Mouse (Mus musculus): ENCODE measurements at regions not wholly inside any gene's neighbourhood (a gene's known extent, or its start where the extent isn't known, plus 50 kb on each side); places are given as distances from the start of the nearest gene placed in this dataset.

GRCm38 (mm10) chr1:61301041-61302030 is 323.6 kb downstream of the Icos start:
- intact Hi-C loops (cut with DNase I) = loop anchor here (10.0 kb wide), 1 partner anchor 343 kb away; no protein-coding TSS in a partner anchor
- no peak for DNase-seq

- intact Hi-C loops (cut with DNase I) = loop anchor here (10.0 kb wide), 1 partner anchor 342 kb away; no protein-coding TSS in a partner anchor
Measured at GRCm38 (mm10) chr1:61302570-61303071, 324.9 kb downstream of the Icos start.

GRCm38 (mm10) chr1:61306296-61306695 is 328.6 kb downstream of the Icos start:
- intact Hi-C loops (cut with DNase I) = loop anchor here (5.0 to 10.0 kb wide), 2 partner anchors 99 to 339 kb away; no protein-coding TSS in a partner anchor
- no peak for DNase-seq

More at GRCm38 (mm10) chr1:61302570-61303071, 324.9 kb downstream of the Icos start:
- DNase-seq = no peak

- intact Hi-C loops (cut with DNase I) = loop anchor here (5.0 to 10.0 kb wide), 2 partner anchors 102 to 335 kb away; no protein-coding TSS in a partner anchor
- DNase-seq = peak in 1 of 2 experiments; percentile 27
Measured at GRCm38 (mm10) chr1:61309563-61309962, 329.1 kb upstream of the Pard3b start.

GRCm38 (mm10) chr1:61310063-61310760 is 328.4 kb upstream of the Pard3b start:
- DNase-seq = no peak
- intact Hi-C loops (cut with DNase I) = no loop called here

GRCm38 (mm10) chr1:61310761-61311090 is 327.9 kb upstream of the Pard3b start:
- intact Hi-C loops (cut with DNase I) = no loop called here
- no peak for DNase-seq

GRCm38 (mm10) chr1:61313196-61313595 is 325.4 kb upstream of the Pard3b start:
- intact Hi-C loops (cut with DNase I) = no loop called here

GRCm38 (mm10) chr1:61316261-61316660 is 322.4 kb upstream of the Pard3b start:
- no peak for DNase-seq
- intact Hi-C loops (cut with DNase I) = no loop called here

More at GRCm38 (mm10) chr1:61313196-61313595, 325.4 kb upstream of the Pard3b start:
- DNase-seq = no peak

- intact Hi-C loops (cut with DNase I) = no loop called here
- peak in 1 of 2 experiments; percentile 22 for DNase-seq
Measured at GRCm38 (mm10) chr1:61316736-61317135, 321.9 kb upstream of the Pard3b start.

- DNase-seq = no peak
- intact Hi-C loops (cut with DNase I) = no loop called here
Measured at GRCm38 (mm10) chr1:61318042-61318441, 320.6 kb upstream of the Pard3b start.

- DNase-seq = no peak
- intact Hi-C loops (cut with DNase I) = no loop called here
Measured at GRCm38 (mm10) chr1:61321513-61322145, 317.0 kb upstream of the Pard3b start.

GRCm38 (mm10) chr1:61331456-61331855 is 307.2 kb upstream of the Pard3b start:
- DNase-seq = no peak
- intact Hi-C loops (cut with DNase I) = no loop called here

- intact Hi-C loops (cut with DNase I) = no loop called here
- DNase-seq = no peak
Measured at GRCm38 (mm10) chr1:61331906-61332305, 306.7 kb upstream of the Pard3b start.

- no peak for DNase-seq
- intact Hi-C loops (cut with DNase I) = no loop called here
Measured at GRCm38 (mm10) chr1:61336367-61336766, 302.3 kb upstream of the Pard3b start.

- intact Hi-C loops (cut with DNase I) = no loop called here
- DNase-seq = no peak
Measured at GRCm38 (mm10) chr1:61352921-61353320, 285.7 kb upstream of the Pard3b start.

- DNase-seq = no peak
Measured at GRCm38 (mm10) chr1:61353481-61353880, 285.1 kb upstream of the Pard3b start.

GRCm38 (mm10) chr1:61355241-61355640 is 283.4 kb upstream of the Pard3b start:
- DNase-seq = no peak
- intact Hi-C loops (cut with DNase I) = no loop called here

More at GRCm38 (mm10) chr1:61353481-61353880, 285.1 kb upstream of the Pard3b start:
- intact Hi-C loops (cut with DNase I) = no loop called here

GRCm38 (mm10) chr1:61359011-61359930 is 279.4 kb upstream of the Pard3b start:
- intact Hi-C loops (cut with DNase I) = no loop called here
- no peak for DNase-seq

GRCm38 (mm10) chr1:61372581-61372980 is 266.0 kb upstream of the Pard3b start:
- intact Hi-C loops (cut with DNase I) = loop anchor here (10.0 kb wide), 2 partner anchors 318 to 552 kb away; no protein-coding TSS in a partner anchor
- DNase-seq = no peak
